Comparison of ENCODE assay signal across 13 mouse cellular contexts in the genomic region with DNA sequence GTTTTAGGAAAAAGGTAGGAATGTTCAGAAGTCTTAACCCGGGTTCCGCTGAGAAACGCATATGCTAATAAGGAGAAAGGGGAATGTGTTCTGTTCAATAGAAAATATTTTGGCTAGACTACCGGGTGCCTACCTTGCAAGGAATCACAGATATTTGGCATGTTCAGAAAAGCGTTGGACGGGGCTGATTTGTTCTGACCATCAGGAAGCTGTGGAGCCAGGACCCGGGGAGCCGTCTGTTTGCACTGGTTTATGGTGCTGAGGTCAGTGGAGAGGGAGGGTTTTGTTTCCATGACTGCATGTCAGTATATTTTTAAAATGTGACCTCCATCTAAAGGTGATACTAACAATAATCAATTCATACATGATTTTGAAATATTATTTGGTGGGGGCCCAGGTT. TPM values are rescaled to one million over a fixed set of nuclear protein-coding genes. Genes with fewer than 3 reads are reported as not detected.
DNase-seq lines count a peak whose midpoint lies in the region; ATAC-seq and TF ChIP-seq lines count a peak whose summit lies in the region.
"Had no signal": no experiment of that assay in that cellular context is flagged by ENCODE, and none has a peak within 500 bp of the region (broad histone marks: within the 10 kb centered on the region; RNA-seq: fewer than 3 reads in every experiment).

No protein-coding gene starts in this region.

- no peak overlapping the region for H3K9ac ChIP-seq in hindbrain, embryonic 15.5 days
- H3K9ac ChIP-seq in neural tube, embryonic 12.5 days: no peak overlapping the region
- H3K9ac ChIP-seq: intestine, embryonic 15.5 days had no signal

- H3K27ac ChIP-seq in layer of hippocampus, adult 2 months: peak overlapping the region; percentile 84
- peak overlapping the region; percentile 83 for H3K27ac ChIP-seq in embryonic fibroblast, embryonic 13.5 days (ENCODE audit: insufficient read depth, low read length)
- H3K27ac ChIP-seq in hindbrain, embryonic 15.5 days (replicated peaks): peak overlapping the region; percentile 74
- 0 out of 2 replicates have a peak overlapping the region, but pooled peaks have one; percentile 0 for H3K27ac ChIP-seq in neural tube, embryonic 12.5 days
- H3K27ac ChIP-seq in gastrocnemius, adult 2 months: no peak overlapping the region
- H3K27ac ChIP-seq: intestine, embryonic 15.5 days had no signal

- ATAC-seq in hindbrain, embryonic 15.5 days (ENCODE audit: low FRiP score, low read depth): 0 out of 2 replicates have a peak, but pooled peaks have one; percentile 21
- no peak for ATAC-seq in neural tube, embryonic 12.5 days (ENCODE audit: low FRiP score, low read depth)
- ATAC-seq in megakaryocyte-erythroid progenitor cell, adult 5-6 weeks (replicated peaks; ENCODE audit: low FRiP score, low TSS enrichment, poor library complexity, severe bottlenecking): no peak

- H3K36me3 ChIP-seq in hindbrain, embryonic 15.5 days: no peaks in the 10 kb centered on the region
- no peaks in the 10 kb centered on the region for H3K36me3 ChIP-seq in neural tube, embryonic 12.5 days
- H3K36me3 ChIP-seq: intestine, embryonic 15.5 days had no signal

- intact Hi-C loops in gastrocnemius, adult 2 months (cut with DNase I): no loop called here

- no peak for DNase-seq in layer of hippocampus, adult 2 months (ENCODE audit: low spot score in 2 of 2)
- no peak for DNase-seq in layer of hippocampus, adult 9-10 months (ENCODE audit: low spot score)
- DNase-seq in adrenal gland, postnatal 4 days (ENCODE audit: low spot score in 2 of 2): no peak
- no peak for DNase-seq in gastrocnemius, adult 2 months
- DNase-seq: gastrocnemius, postnatal 36 days; lung, adult 18-20 months; thymus, adult 2 months had no signal

- 0 out of 2 replicates have a peak, but pooled peaks cover 3% of the 10 kb centered on the region for H3K4me1 ChIP-seq in embryonic fibroblast, embryonic 13.5 days (ENCODE audit: control insufficient read depth, insufficient read depth, low read length)
- peaks cover 18% of the 10 kb centered on the region for H3K4me1 ChIP-seq in hindbrain, embryonic 15.5 days (replicated peaks)
- peaks cover 24% of the 10 kb centered on the region for H3K4me1 ChIP-seq in neural tube, embryonic 12.5 days

- peak overlapping the region; percentile 11; the same call in 1 of the 2 replicates for H3K4me2 ChIP-seq in hindbrain, embryonic 15.5 days
- H3K4me2 ChIP-seq in neural tube, embryonic 12.5 days (replicated peaks): peak overlapping the region; percentile 33
- H3K4me2 ChIP-seq: intestine, embryonic 15.5 days had no signal

- no peaks in the 10 kb centered on the region for H3K9me3 ChIP-seq in hindbrain, embryonic 15.5 days
- H3K9me3 ChIP-seq in neural tube, embryonic 12.5 days: no peaks in the 10 kb centered on the region
- H3K9me3 ChIP-seq: intestine, embryonic 15.5 days had no signal

- TF ChIP-seq CTCF in layer of hippocampus, adult 2 months (conservative IDR thresholded peaks at IDR 0.05): no peak
- TF ChIP-seq CTCF in embryonic fibroblast, embryonic 13.5 days (IDR thresholded peaks at IDR 0.05; ENCODE audit: borderline replicate concordance, insufficient read depth, low read length): no peak
- no peak for TF ChIP-seq CTCF in gastrocnemius, adult 2 months (IDR thresholded peaks at IDR 0.05)

- WGBS in hindbrain, embryonic 15.5 days: 44% methylated on average over 8 of the region's 8 CpGs
- WGBS in neural tube, embryonic 12.5 days: 45% methylated on average over 8 of the region's 8 CpGs

- H3K4me3 ChIP-seq in layer of hippocampus, adult 2 months: no peak overlapping the region
- H3K4me3 ChIP-seq in embryonic fibroblast, embryonic 13.5 days (ENCODE audit: insufficient read depth, low read length): no peak overlapping the region
- no peak overlapping the region for H3K4me3 ChIP-seq in hindbrain, embryonic 15.5 days
- H3K4me3 ChIP-seq in neural tube, embryonic 12.5 days: no peak overlapping the region
- no peak overlapping the region for H3K4me3 ChIP-seq in gastrocnemius, adult 2 months
- H3K4me3 ChIP-seq: intestine, embryonic 15.5 days had no signal

- H3K27me3 ChIP-seq in hindbrain, embryonic 15.5 days: no peaks in the 10 kb centered on the region
- no peaks in the 10 kb centered on the region for H3K27me3 ChIP-seq in neural tube, embryonic 12.5 days (replicated peaks)
- H3K27me3 ChIP-seq: CH12.LX; intestine, embryonic 15.5 days had no signal

- no peak for TF ChIP-seq POLR2A in embryonic fibroblast, embryonic 13.5 days (IDR thresholded peaks at IDR 0.05; ENCODE audit: low read depth, low read length)

RNA-seq across cellular contexts. Expression of a gene that starts 43.5 kb away (rescaled TPM):
- total RNA-seq in layer of hippocampus, adult 2 months (2021): 10 to 100 TPM; 22.9 to 29.1 TPM
- 5.4 and 6.6 TPM in 2 replicates for polyA plus RNA-seq in embryonic fibroblast, embryonic 13.5 days (2011; ENCODE audit: insufficient read length, low read depth, missing spikeins)
- polyA plus RNA-seq in hindbrain, embryonic 15.5 days (2015; fragmentation: Nextera tagmentation; extraction: Ambion mirVana): 24.9 and 27.1 TPM in 2 replicates
- polyA plus RNA-seq in neural tube, embryonic 12.5 days (2016; fragmentation: Nextera tagmentation; extraction: Ambion mirVana): 20.0 and 21.4 TPM in 2 replicates
- total RNA-seq in adrenal gland, postnatal 4 days (2021): 1 to 10 TPM; 3.4 to 5.0 TPM
- under 1 TPM in 1 of 2 experiments, not detected in 1; 0.22 TPM for total RNA-seq in gastrocnemius, adult 2 months (2021)
- not detected in 2 replicates for total RNA-seq in megakaryocyte-erythroid progenitor cell, adult 5-6 weeks (2014; fragmentation: Nextera tagmentation)
- total RNA-seq in megakaryocyte-erythroid progenitor cell, adult 5-6 weeks (2017): 0.05 TPM in 1 of 2 replicates, not detected in the other
